Mouse (Mus musculus) bone marrow, adult 2 months (tissue): ENCODE measurements around the gene Pgs1.

ENCODE experiments used
- CTCF ChIP-seq: fragments of 200-500 bp; IDR thresholded peaks from 2 replicates; pipeline ENCODE4 v1.5.1; 2011; ENCODE audit warnings: low read length, control low read depth; ENCODE audit not compliant: control insufficient read depth, insufficient read depth
- POLR2A ChIP-seq: fragments of 200-500 bp; IDR thresholded peaks from 2 replicates; pipeline ENCODE4 v1.6.1; 2011; ENCODE audit warnings: low read depth, mild to moderate bottlenecking, control low read depth, low read length, borderline replicate concordance; ENCODE audit not compliant: control insufficient read depth

GRCm38 (mm10) chr11:118013339-118013738 is 27.2 kb downstream of the Pgs1 start:
- TF ChIP-seq CTCF: no peak
- TF ChIP-seq POLR2A: no peak
